In genomic region chr19:11559560-11559959, GRCm38 (mm10) we compare ENCODE assay signal across 14 mouse cellular contexts. TPM values are rescaled to one million over a fixed set of nuclear protein-coding genes. Genes with fewer than 3 reads are reported as not detected.
A peak's percentile ranks its signal among the peaks of the same experiment; 100 is the strongest.
DNase-seq lines count a peak whose midpoint lies in the region; ATAC-seq lines count a peak whose summit lies in the region.
"Not testable (repeated sequence)": the region's sequence is repeated elsewhere in the genome, so short reads cannot be mapped to it uniquely, and the experiment has no call there.
"Had no signal": no experiment of that assay in that cellular context is flagged by ENCODE, and none has a peak within 500 bp of the region (broad histone marks: within the 10 kb centered on the region; RNA-seq: fewer than 3 reads in every experiment).

No protein-coding gene starts in this region.

- peak; percentile 9 to 11 for DNase-seq in B cell, adult 2 months
- peak; percentile 22 for DNase-seq in T-cell, adult 2 months (ENCODE audit: low spot score)
- DNase-seq in heart, adult 8-10 months (ENCODE audit: low spot score) = peak; percentile 21
- peak; percentile 25 for DNase-seq in induced T-regulatory cell, adult 2 months (ENCODE audit: low read depth)
- DNase-seq in lung, adult 18-20 months = peak; percentile 13 to 19

- H3K79me2 ChIP-seq in macrophage (ENCODE audit: inconsistent target) = not testable (repeated sequence)

- H3K36me3 ChIP-seq in macrophage (ENCODE audit: inconsistent target) = not testable (repeated sequence)

- ATAC-seq in common myeloid progenitor, adult 5-6 weeks (replicated peaks; ENCODE audit: low read depth, poor library complexity, severe bottlenecking) = peak; percentile 97
- peak; percentile 100 for ATAC-seq in monocyte, adult 5-6 weeks (replicated peaks; ENCODE audit: insufficient number of reproducible peaks, low FRiP score, low TSS enrichment, poor library complexity, severe bottlenecking)

- H3K27ac ChIP-seq in macrophage = peak overlapping the region; percentile 64

- H3K4me3 ChIP-seq in macrophage (ENCODE audit: inconsistent target) = peak overlapping the region; percentile 8; the same call in 1 of the 2 replicates

RNA-seq across cellular contexts. Expression of gene Ms4a4d, which starts 23.0 kb away (rescaled TPM):
- not detected in 2 replicates for total RNA-seq in common myeloid progenitor, adult 5-6 weeks (2017)
- total RNA-seq in heart, adult 8-10 months (2022) = 1 to 10 TPM; 4.9 to 6.9 (median 6.7) TPM
- total RNA-seq in macrophage (2018; cell fraction: chromatin; rRNA removed) = under 1 TPM in 4 of 26 experiments, not detected in 22; 0.38 to 0.81 (median 0.64) TPM
- total RNA-seq in macrophage (2018; cell fraction: cytosol; rRNA removed) = not detected
- 1 to 10 TPM in 1 of 26 experiments, under 1 TPM in 4, not detected in 21; 0.46 to 1.3 (median 0.65) TPM for total RNA-seq in macrophage (2018; cell fraction: nucleus; rRNA removed)
- not detected in 3 replicates for polyA plus RNA-seq in macrophage (2018)
- not detected in 3 replicates for total RNA-seq in monocyte, adult 5-6 weeks (2017)
- polyA plus RNA-seq: brain, embryonic 14.5 days; forebrain, embryonic 12.5 days; forebrain, embryonic 16.5 days; frontal cortex, adult 2 months; G1E; hindbrain, embryonic 15.5 days had no signal

RNA-seq across cellular contexts. Expression of gene Ms4a6b, which starts 43.2 kb away (rescaled TPM):
- 13.9 and 26.6 TPM in 2 replicates for total RNA-seq in common myeloid progenitor, adult 5-6 weeks (2017)
- total RNA-seq in heart, adult 8-10 months (2022) = 1 to 10 TPM; 2.4 to 5.9 (median 3.6) TPM
- total RNA-seq in macrophage (2018; cell fraction: chromatin; rRNA removed) = 100 to 1,000 TPM in 20 of 26 experiments, 10 to 100 TPM in 6; 18.4 to 667 (median 279) TPM
- total RNA-seq in macrophage (2018; cell fraction: cytosol; rRNA removed) = 100 to 1,000 TPM; 132 to 513 (median 319) TPM
- 100 to 1,000 TPM in 23 of 26 experiments, 10 to 100 TPM in 3; 56.3 to 614 (median 322) TPM for total RNA-seq in macrophage (2018; cell fraction: nucleus; rRNA removed)
- polyA plus RNA-seq in macrophage (2018) = 182 to 404 TPM (median 188 TPM) in 3 replicates
- 127 to 138 TPM (median 132 TPM) in 3 replicates for total RNA-seq in monocyte, adult 5-6 weeks (2017)

RNA-seq across cellular contexts. Expression of gene Ms4a6d, which starts 45.1 kb away (rescaled TPM):
- 0.82 TPM in 1 of 2 replicates, not detected in the other for total RNA-seq in common myeloid progenitor, adult 5-6 weeks (2017)
- total RNA-seq in heart, adult 8-10 months (2022) = 1 to 10 TPM; 2.1 to 3.5 (median 3.0) TPM
- 100 to 1,000 TPM in 6 of 26 experiments, 10 to 100 TPM in 20; 24.5 to 196 (median 72.9) TPM for total RNA-seq in macrophage (2018; cell fraction: chromatin; rRNA removed)
- total RNA-seq in macrophage (2018; cell fraction: cytosol; rRNA removed) = 1,000 to 10,000 TPM in 4 of 26 experiments, 100 to 1,000 TPM in 22; 284 to 1,098 (median 552) TPM
- 100 to 1,000 TPM in 24 of 26 experiments, 10 to 100 TPM in 2; 79.2 to 548 (median 216) TPM for total RNA-seq in macrophage (2018; cell fraction: nucleus; rRNA removed)
- 381 to 505 TPM (median 445 TPM) in 3 replicates for polyA plus RNA-seq in macrophage (2018)
- 8.2 to 23.7 TPM (median 14.1 TPM) in 3 replicates for total RNA-seq in monocyte, adult 5-6 weeks (2017)

Comparison
In these comparisons a context has a peak if more than half of its experiments do, and no peak if none do; other contexts are left out.
1. Peak in every context shown above with its lines: DNase-seq, ATAC-seq, H3K4me3 ChIP-seq and H3K27ac ChIP-seq.